Mouse (Mus musculus) cortical plate, adult 2 months (tissue): ENCODE data around the gene Kcnrg.

Experiments
- CTCF ChIP-seq: fragments of 200-500 bp; IDR thresholded peaks from 2 replicates; pipeline ENCODE4 v1.5.1; 2011; ENCODE audit warnings: mild to moderate bottlenecking, control low read depth, low read length; ENCODE audit not compliant: insufficient read depth; ENCODE audit errors: extremely low read depth
- POLR2A ChIP-seq: fragments of 200-500 bp; IDR thresholded peaks from 2 replicates; pipeline ENCODE4 v1.6.1; 2011; ENCODE audit warnings: mild to moderate bottlenecking, low read length, control low read depth; ENCODE audit not compliant: insufficient read depth; ENCODE audit errors: extremely low read depth

GRCm38 (mm10) chr14:61558901-61559300 lies 48.4 kb upstream of the Kcnrg start:
- TF ChIP-seq CTCF (no peak), POLR2A (no peak)
